ENCODE assay signal across 28 mouse cellular contexts in genomic region chr10:9733861-9734260, GRCm38 (mm10). TPM values are rescaled to one million over a fixed set of nuclear protein-coding genes. Genes with fewer than 3 reads are reported as not detected.
"Had no signal": no experiment of that assay in that cellular context is flagged by ENCODE, and none has a peak within 500 bp of the region (broad histone marks: within the 10 kb centered on the region; RNA-seq: fewer than 3 reads in every experiment).

No protein-coding gene starts in this region.

- H3K4me2 ChIP-seq: heart, embryonic 12.5 days; hindbrain, embryonic 12.5 days; hindbrain, embryonic 14.5 days; intestine, embryonic 15.5 days; kidney, embryonic 15.5 days; limb, embryonic 13.5 days; limb, embryonic 15.5 days; liver, embryonic 12.5 days had no signal

- H3K27ac ChIP-seq: gastrocnemius, adult 2 months; heart, embryonic 10.5 days; hindbrain, embryonic 10.5 days; hindbrain, embryonic 12.5 days; hindbrain, embryonic 14.5 days; intestine, embryonic 15.5 days; kidney, embryonic 15.5 days; kidney, postnatal 0 days; limb, embryonic 13.5 days; limb, embryonic 15.5 days; liver, embryonic 12.5 days; liver, embryonic 14.5 days had no signal

- H3K4me3 ChIP-seq: gastrocnemius, adult 2 months; heart, embryonic 10.5 days; heart, embryonic 12.5 days; hindbrain, embryonic 10.5 days; hindbrain, embryonic 12.5 days; intestine, embryonic 15.5 days; kidney, embryonic 15.5 days; limb, embryonic 13.5 days; limb, embryonic 15.5 days; liver, embryonic 12.5 days had no signal

- H3K9ac ChIP-seq: heart, embryonic 12.5 days; hindbrain, embryonic 12.5 days; hindbrain, embryonic 14.5 days; intestine, embryonic 15.5 days; kidney, embryonic 15.5 days; limb, embryonic 13.5 days; limb, embryonic 15.5 days; liver, embryonic 12.5 days; liver, embryonic 14.5 days had no signal

- ATAC-seq: hindbrain, embryonic 16.5 days; inflammation-experienced regulatory T-cells, adult 6 months; intestine, embryonic 15.5 days; intestine, postnatal 0 days; liver, embryonic 12.5 days had no signal

- DNase-seq: gastrocnemius, adult 2 months; gastrocnemius, postnatal 10 days; gastrocnemius, postnatal 25 days; heart, postnatal 10 days; heart, postnatal 4 days; kidney, adult 18-20 months; kidney, adult 9 months; kidney, postnatal 14 days; kidney, postnatal 36 days; layer of hippocampus, adult 9-11 months; layer of hippocampus, postnatal 36 days; left cerebral cortex, postnatal 4 days; lung, adult 18-20 months had no signal

- H3K4me1 ChIP-seq: heart, embryonic 10.5 days; heart, embryonic 12.5 days; hindbrain, embryonic 10.5 days; hindbrain, embryonic 12.5 days; intestine, embryonic 15.5 days; liver, embryonic 12.5 days had no signal

- H3K36me3 ChIP-seq: heart, embryonic 10.5 days; heart, embryonic 12.5 days; hindbrain, embryonic 10.5 days; hindbrain, embryonic 12.5 days; intestine, embryonic 15.5 days; kidney, embryonic 15.5 days; limb, embryonic 13.5 days; limb, embryonic 15.5 days; liver, embryonic 12.5 days had no signal

- H3K9me3 ChIP-seq: heart, embryonic 10.5 days; heart, embryonic 12.5 days; hindbrain, embryonic 10.5 days; hindbrain, embryonic 12.5 days; intestine, embryonic 15.5 days; kidney, embryonic 15.5 days; limb, embryonic 13.5 days; limb, embryonic 15.5 days; liver, embryonic 12.5 days had no signal

- H3K27me3 ChIP-seq: heart, embryonic 12.5 days; hindbrain, embryonic 12.5 days; intestine, embryonic 15.5 days; kidney, embryonic 15.5 days; limb, embryonic 13.5 days; limb, embryonic 15.5 days; liver, embryonic 12.5 days had no signal

RNA-seq across cellular contexts. Expression of gene Samd5, which starts 58.9 kb away (rescaled TPM):
- polyA plus RNA-seq: inflammation-experienced regulatory T-cells, adult 6 months had no signal
